Mouse (Mus musculus) regulatory T cell (primary cell): ENCODE results near the gene Prdx2.

Source experiments
- in situ Hi-C: fragments of 300-600 bp; cut with MboI, MseI; formaldehyde crosslinking; loops from one replicate; pipeline ENCODE4 v1.15.1; 2025; ENCODE audit warnings: high pct_unique_total_duplicates

The Prdx2 gene

DNA sequence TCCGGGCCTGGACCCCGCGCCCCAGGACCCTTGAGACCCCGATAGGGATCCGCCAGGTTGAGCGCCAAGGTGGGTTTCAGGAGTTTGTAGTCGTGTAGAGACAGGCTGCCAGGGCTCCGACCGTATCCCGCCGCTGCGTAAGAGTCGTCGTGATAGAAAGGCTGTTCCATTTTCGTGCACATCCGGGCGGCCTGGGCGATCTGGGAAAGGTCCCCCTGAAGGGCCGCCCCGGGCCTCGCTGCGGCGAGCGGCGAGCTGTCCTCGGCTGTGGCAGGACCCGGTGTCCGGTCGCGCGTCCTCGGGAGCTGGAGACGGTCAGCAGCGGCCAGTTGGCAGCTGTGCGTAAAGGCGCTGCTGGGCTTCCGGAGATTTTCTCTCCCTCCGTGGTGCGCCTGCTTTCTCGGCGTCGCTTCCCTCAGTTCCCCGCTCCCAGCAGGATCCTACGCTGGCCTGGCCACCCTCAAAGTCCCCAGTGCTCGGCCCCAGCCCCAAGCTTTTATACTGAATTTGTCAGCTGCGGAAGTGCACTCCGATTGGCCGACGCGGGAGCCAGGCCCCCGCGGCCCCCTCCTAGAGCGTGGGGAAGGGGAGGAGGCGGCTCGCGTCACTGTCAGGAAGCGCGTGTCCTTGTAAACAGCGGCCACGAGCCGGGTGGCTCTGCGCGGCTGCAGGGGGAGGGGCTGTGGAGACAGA lies 9.0 kb downstream of the Prdx2 start, which contains the start of gene Junb:
Gene Junb, minus strand, starts transcription at position 471 of the 693 bp plus-strand sequence.
- in situ Hi-C loops, result loop anchor here (5.0 kb wide), 1 partner anchor 316 kb away; the partner anchor contains the start of gene Ier2

DNA sequence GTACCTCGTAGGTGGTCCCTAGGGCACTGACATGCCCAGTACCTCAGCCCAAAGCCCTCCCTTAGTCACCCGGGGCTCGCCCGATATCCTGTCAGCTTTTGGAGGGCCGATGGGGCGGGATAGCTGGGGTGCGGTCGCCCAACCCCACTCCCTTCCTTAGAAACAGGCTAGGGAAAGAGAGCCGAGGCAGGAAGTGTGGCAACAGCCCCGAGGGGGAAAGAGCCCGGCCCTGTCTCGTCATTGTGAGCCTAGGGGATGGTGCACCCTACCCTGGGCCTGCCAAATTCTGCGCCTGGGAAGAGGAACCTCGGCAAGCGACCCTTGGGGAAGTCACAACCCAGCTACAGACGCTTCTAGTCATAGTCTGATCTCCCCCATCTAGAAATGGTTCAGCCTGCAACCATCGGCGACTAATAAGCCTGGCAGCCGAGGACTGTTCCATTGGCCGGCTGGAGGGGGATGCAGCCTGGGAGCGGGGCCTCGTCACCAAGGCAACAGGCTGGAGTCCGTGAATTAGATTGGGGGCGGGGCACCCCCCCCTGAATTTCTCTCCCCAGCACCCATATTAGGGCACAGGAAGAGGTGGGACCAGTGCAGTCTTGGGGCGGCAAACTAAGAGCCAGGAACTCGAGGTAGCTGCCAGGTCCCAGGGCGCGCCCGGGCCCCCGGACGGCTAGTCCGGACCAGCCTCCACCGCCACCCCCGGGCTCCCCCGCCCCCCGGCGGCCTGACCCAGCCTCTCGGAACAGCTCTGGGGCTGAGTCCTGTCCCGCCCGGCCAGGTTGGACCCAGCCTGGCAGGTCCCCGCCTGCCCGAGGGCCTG lies 10.4 kb downstream of the Prdx2 start:
- in situ Hi-C loops, result loop anchor here (5.0 to 10.0 kb wide), 2 partner anchors 318 to 1235 kb away; partner anchors contain the start of genes Adgre5 and Ier2

DNA sequence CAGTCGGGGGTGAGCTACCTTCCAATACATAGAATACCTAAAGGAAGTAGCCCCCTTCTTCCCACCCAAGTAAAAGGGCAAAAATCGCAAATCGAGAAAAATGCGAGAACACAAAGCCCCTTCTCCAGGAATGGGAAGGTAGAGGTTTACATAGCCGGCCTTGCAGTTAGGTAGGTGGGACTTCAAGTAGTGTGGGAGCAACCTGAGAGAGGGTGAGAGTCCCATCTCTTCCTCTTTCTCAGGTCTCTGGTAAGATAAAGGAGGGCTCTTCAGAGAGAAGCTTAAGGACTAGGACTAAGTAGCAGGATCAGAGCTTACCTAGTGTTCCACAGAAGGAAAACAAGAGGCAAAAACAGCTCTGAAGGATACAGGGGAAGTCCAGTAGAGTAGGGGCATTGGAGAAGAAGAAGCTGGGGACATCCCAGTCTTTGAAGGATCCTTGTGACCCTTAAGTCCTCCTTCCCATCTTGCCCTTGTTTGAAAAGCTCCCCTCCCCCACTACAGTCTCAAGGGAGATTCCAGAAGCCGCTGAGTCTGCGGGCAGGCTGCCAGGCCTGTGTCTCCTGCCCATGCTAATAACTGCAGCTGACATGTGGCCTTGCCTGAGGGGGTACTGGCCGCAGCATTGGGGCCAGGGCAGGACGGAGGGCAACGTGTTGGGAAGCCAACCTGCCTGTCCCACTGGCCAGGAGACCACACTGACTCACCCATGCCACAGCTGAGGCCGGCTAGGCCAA lies 11.4 kb downstream of the Prdx2 start:
- in situ Hi-C loops, result loop anchor here (10.0 kb wide), 1 partner anchor 1236 kb away; the partner anchor contains the start of gene Adgre5

DNA sequence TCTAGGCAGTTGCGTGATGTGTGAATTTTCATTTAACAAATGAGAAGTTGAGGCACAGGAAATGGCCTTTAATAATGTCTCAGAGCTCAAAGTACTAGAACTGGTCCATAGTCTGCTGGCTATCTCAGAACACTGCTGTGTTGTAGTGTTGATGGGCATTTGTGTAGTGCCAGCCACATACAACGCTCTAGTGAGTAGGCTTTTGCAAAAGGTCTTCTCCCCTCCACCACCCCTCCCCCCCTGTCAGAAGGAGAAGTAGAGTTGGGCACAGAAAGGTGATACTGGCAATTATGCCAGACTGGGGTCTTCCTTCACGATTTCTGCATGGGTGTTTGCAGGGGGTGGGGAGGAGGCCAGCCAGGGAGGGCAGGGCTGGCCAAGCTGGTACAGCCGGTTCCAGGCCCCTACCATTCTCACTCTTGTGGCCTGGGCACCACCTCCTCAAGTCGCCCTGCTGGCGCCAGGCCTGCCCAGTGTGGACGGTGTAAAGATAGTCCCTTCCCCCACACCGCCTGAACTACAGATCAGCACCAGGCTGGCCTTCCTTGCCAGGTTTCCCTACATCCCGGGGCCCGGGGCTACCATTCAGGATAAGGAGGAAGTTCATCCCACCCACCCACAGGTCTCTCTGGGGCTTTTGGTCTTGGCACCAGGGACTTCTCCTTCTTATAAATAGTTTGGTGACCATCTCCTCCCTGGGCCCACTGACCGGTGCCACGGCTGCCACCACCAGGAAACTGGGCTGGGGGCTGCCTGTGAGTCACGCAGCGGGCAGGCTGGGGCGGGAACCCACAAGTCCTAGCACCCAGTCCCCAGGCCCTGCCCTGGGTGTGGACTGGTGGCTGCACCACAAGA lies 12.5 kb downstream of the Prdx2 start:
- in situ Hi-C loops, result loop anchor here (10.0 kb wide), 1 partner anchor 1237 kb away; the partner anchor contains the start of gene Adgre5

DNA sequence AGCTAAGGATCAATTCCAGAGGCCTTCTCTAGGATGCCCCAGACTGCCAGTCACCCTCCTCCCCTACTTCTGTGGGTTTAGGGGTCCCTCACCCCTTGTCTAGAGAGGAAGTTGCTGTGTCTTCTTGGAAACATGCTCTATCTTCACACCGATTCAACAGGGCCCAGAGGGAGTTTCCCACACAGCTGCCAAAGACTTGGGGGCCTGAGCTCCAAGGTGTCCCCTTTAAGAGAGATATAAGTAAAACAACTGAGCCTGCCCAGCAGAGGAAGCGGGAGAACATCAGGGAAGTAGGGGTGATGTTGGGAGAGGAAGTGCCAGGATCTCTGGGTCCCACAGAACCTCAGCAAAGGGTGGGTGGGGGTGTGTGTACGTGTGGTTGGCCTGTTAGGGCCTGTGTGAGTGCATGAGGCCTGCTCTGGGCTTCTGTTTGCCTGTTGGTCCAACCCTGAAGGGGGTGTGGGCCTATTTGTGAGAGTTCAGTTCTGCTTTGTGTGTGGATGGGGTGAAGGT lies 13.2 kb downstream of the Prdx2 start:
- in situ Hi-C loops, result loop anchor here (10.0 kb wide), 1 partner anchor 1238 kb away; the partner anchor contains the start of gene Adgre5

DNA sequence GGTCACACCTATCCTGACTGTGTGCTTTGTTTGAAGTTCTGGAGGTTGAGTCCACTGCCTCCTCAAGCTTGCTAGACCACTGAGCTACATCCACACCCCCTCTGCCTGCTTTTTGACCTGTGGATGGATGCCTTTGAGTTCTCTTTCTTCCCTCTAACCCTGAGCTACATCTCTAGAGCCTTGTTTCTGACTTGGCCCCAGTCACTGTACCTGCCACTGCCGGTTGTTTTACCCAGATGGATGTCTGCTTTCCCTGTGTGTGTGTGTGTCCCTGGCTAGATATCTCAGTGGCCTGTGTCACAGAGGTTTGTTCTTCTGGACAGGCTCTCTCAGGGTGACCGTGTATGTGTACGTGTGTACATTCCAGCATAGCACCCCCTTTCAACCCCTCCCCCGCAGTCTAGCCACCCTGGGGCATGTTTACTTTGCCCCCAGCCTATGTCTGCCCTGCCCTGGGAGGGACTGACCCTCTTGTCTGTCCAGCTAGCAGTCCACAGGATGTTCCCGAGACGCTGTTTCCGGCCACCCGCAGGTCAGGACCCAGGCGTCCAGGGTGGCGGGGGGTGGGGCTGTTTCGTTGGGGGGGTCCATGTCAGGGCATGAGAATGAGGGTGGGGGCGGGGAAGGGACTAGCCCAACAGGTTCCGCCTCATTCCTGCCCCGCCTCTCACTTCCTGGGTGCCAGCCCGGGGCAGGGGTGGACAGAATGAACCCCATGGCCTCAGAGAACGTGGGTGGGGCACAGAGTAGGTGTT lies 15.1 kb downstream of the Prdx2 start:
- in situ Hi-C loops, result loop anchor here (10.0 kb wide), 1 partner anchor 1240 kb away; the partner anchor contains the start of gene Adgre5

DNA sequence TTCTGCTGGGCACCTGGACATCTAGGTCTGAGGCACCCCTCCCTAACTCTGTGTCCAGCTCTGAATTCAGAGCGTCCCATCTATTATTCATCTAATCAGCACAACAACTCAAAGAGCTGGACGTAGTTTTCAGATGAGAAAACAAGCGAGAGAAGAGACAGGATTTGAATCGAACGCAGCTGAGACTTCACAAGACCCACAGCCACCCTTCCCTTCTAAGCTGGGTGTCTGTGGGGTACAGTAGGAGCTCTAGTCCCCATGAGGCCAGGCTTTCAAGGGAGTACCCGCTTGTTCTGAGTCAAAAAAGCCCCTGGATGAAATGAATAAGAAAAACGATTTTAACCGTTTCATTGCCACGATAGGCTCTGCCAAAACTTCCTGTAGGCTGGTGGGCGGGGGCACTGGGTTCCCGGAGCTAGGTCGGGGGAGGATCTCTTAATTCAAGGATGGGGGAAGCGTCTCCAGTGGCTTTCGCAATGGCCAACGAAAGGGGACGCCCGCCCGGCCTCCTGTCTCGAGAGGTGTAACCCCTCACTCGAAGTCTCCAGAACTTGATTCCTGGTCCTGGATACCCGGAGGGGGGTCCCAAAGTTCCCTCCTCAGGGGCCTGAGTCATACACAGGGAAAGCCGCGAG lies 15.8 kb downstream of the Prdx2 start:
- in situ Hi-C loops, result loop anchor here (10.0 kb wide), 1 partner anchor 1240 kb away; the partner anchor contains the start of gene Adgre5

DNA sequence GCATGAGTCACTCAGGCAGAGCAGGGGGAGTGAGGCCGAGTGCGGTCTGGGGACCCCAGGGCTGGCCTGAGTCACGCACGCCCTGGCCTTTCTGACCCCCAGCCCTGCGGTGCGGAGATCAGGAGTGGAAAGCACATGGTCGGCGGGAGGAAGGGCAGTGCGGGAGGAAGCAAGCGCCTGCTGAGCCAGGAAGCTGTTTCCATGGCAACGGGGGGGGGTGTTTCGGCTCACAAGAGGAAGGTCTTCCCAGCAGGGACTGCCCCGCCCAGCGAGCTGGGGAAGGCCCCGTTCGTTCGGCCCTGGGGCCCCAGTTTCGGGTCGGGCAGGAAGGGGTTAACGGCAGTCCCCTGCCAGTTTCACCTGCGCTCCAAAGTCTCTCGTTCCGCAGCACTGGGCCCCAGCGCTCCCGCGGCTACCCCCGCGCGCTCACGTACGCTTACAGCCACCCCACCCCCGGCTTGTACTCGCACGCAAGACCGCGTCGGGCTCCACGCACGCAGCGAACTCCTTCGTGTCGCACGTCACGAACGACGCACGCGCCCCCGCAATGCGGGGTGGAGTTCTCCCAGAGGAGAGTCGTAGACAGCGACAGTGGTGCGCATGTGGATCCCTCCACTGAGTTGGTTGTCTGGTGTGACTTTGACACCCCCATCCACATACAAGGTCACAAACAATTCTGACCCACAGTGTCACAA lies 16.4 kb downstream of the Prdx2 start:
- in situ Hi-C loops, result loop anchor here (10.0 kb wide), 1 partner anchor 1241 kb away; the partner anchor contains the start of gene Adgre5

DNA sequence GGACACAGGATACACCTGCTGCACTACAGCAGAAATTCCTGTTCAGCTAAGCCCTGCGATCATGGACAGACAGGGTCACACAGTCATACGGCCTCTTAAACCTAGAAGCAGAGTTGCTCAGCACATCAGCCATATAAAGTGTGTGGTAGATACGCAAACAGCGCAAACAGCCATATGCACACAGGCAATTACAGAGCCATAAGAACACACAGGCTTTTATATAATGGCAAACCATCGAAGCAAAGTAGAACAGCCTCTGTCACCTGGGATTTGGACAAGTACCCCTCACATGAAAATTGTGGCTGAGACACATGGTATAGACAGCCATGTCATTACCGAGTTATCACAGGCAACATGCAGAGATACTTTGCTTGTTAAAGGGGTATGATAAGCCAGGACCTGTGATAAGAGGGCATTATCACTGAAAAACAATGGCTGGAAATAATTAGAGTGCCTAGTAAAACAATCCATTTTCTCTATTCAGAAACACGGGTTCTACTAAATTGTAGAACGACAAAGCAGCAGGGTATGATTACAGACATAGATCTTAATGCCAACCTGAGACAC lies 17.1 kb downstream of the Prdx2 start:
- in situ Hi-C loops, result loop anchor here (10.0 kb wide), 1 partner anchor 1242 kb away; the partner anchor contains the start of gene Adgre5

DNA sequence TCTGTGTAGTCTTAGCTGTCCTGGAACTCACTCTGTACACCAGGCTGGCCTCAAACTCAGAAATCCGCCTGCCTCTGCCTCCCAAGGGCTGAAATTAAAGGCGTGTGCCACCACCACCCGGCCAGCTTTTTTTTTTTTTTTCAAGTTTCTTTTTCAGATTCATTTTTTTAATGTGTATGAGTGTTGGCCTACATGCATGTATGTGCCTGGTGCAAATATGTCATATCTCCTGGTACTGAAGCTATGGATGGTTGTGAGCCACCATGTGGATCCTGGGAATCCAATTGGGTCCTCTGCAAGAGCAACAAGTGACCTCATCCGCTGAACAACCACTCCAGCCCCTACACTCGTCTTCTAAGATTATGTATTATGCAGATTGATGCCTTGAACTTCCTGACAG lies 18.0 kb downstream of the Prdx2 start:
- in situ Hi-C loops, result loop anchor here (10.0 kb wide), 1 partner anchor 1243 kb away; the partner anchor contains the start of gene Adgre5

DNA sequence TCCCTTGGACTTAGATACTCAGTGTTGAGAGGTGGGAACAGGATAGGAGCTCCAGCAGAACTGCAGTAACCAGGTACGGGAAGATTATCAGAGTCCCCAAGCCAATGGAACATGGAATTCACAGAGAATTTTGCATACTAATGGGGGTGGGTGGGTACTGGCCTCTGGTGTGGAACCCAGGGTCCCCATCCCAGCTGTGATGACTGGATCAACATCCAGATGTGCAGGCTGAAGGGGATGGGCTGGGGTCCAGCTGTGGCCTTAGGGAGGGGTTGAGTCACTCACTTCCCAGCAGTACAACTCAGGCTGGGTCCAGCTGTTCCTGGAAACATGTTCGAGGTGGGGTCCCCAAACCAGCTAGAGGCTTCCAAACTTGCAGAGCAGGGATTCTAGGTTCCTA lies 18.5 kb downstream of the Prdx2 start:
- in situ Hi-C loops, result loop anchor here (10.0 kb wide), 1 partner anchor 1243 kb away; the partner anchor contains the start of gene Adgre5

DNA sequence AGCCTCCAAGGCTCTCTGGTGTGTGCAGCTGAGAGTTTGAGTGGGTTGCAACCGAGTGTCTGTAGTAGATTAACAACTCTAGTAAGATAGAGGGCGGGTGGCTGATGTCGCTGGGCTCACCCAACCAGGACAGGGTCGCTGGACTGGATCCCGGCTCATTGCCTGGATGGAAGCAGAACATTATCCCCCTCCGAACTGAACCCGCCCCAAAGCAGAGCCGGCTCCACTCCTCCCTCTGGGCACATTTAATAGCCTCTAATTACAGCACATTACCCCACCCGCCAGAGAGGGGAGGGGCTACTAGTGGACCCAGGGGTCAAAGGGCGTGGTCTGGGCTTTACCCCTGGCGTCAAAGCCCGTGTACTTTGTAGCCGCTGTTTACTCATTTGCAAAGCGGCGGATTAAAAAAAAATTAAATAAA lies 19.9 kb downstream of the Prdx2 start:
- in situ Hi-C loops, result loop anchor here (10.0 kb wide), 1 partner anchor 1245 kb away; the partner anchor contains the start of gene Adgre5

DNA sequence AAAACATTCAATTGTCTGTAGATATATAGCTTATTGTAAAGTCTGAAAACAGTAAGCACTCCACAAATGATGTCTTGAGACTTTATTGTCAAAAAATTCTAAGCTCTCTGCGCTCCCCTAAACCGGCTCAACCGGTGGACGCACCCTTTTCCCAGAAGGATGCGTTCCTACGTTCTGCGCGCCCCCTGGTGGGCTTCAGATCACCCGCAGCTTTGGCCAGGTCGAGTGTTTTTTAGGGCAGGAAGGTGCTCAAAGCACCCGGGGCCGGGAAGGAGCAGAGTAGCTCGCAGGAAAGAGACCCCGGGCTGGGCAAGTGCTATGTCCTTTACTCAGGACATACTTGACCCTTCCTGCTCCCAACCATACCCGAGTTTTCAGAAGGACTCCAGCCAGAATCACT lies 20.4 kb downstream of the Prdx2 start:
- in situ Hi-C loops, result loop anchor here (10.0 kb wide), 1 partner anchor 1245 kb away; the partner anchor contains the start of gene Adgre5

DNA sequence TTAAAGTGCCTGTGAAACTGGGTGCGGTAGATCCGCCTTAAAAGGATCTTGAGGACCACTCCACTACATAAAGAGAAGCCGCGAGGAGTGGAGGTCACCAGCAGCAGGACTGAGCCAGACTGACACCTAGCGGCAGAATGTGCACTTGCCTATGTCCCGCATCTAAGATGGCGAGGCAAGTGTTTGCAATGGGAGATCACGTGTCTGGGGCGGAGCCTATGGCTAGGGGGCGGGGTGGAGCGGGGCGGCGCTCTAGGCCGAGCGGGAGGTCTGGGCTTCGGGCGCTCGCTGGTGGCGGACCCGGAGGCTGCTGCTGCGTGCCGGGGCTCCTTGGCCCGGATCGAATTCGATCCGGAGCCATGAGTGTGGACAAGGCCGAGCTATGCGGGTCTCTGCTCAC lies 21.0 kb downstream of the Prdx2 start, which contains the start of gene Hook2:
Gene Hook2, plus strand, starts transcription at position 255 of the 400 bp plus-strand sequence.
- in situ Hi-C loops, result no loop called here

DNA sequence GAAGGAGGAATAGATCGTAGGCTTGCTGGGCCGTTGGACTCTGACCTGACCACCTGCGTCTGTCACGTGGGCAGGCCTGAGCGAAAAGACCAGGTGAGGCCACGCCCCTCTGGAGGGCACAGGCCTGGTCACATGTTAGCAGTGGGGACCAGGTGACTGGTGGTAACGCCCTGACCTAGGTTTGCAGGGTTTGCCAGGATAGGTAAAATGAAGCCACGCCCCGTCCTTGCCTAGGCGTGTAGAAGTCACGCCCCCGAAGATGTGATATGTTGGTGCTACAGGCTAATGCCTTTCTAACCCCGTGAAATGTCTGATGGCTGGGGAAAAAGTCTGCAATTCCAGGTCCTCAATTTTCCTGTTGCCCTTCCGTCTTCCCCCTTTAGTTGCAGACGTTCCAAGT lies 21.4 kb downstream of the Prdx2 start:
- in situ Hi-C loops, result no loop called here

DNA sequence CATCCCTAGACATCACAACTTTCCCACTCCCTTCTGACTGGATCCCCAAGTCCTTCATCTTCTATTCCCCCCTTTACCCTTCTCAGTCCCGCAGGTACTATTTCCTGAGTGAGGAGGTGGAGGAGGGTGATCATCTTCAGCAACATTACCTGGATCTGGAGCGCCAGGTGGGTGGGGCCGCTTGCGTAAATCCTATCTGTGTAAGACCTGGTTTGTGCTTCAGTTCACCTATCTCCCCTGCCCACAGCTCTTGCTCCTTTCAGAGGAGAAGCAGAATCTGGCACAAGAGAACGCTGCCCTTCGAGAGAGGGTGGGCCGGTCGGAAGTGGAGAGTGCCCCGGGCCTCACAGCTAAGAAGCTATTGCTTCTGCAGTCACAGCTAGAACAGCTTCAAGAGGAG lies 25.0 kb downstream of the Prdx2 start:
- in situ Hi-C loops, result no loop called here

DNA sequence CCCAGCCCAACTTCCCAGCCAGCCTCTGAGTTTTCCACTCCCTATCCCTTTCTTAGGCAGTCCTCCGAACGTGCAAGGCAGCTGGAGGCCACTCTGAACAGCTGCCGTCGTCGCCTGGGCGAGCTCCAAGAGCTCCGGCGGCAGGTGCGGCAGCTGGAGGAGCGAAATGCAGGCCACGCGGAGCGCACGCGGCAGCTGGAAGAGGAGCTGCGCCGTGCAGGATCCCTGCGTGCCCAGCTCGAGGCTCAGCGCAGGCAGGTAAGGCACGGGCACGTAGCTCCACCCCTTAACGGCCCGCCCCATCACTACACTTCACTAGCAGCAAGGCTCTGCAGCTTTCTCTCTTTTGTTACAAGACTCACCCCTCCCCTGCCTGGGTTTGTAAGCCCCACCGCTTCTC lies 26.3 kb downstream of the Prdx2 start:
- in situ Hi-C loops, result no loop called here

DNA sequence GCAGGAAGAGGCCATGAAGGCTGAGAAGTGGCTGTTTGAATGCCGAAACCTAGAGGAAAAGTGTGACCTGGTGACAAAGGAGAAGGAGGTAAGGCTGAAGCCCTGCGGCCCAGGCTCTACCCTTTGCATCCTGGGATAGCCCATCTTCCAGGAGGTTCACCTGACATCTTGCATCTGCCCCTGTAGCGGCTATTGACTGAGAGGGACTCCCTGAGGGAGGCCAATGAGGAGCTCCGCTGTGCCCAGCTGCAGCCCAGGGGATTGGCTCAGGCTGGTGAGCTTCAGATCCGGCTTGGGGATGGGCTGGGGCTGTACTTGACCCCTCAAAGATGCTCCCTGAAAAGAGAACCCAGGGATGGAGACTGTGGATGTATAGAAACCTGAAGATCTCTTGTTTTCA lies 27.6 kb downstream of the Prdx2 start:
- in situ Hi-C loops, result no loop called here
